Mouse (Mus musculus): ENCODE measurements at regions not wholly inside any gene's neighbourhood (a gene's known extent, or its start where the extent isn't known, plus 50 kb on each side); places are given as distances from the start of the nearest gene placed in this dataset.

- TF ChIP-seq GATA1 (IDR thresholded peaks at IDR 0.05; ENCODE audit: low read length) (no peak), TAL1 (IDR thresholded peaks at IDR 0.05; ENCODE audit: low read length) (no peak)
These were observed 111.1 kb upstream of the Ubash3b start for GRCm38 (mm10) chr9:41272596-41272995.
